Mouse (Mus musculus): ENCODE data around the gene Hist2h2aa2. TPM values are rescaled to one million over a fixed set of nuclear protein-coding genes. Genes with fewer than 3 reads are reported as not detected.
A peak's percentile ranks its signal among the peaks of the same experiment; 100 is the strongest.
"Not testable (repeated sequence)": the region's sequence is repeated elsewhere in the genome, so short reads cannot be mapped to it uniquely, and the experiment has no call there.

Gene Hist2h2aa2
- not detected in 2 replicates for polyA plus RNA-seq (2012; ENCODE audit: insufficient read depth, insufficient read length, low replicate concordance, missing spikeins)

- peak; percentile 42; the same call in 1 of the 2 replicates for TF ChIP-seq POLR2A (IDR thresholded peaks at IDR 0.05; ENCODE audit: insufficient read depth, low read depth, low read length)
- 2% methylated on average over 41 of the region's 85 CpGs for WGBS
- Histone ChIP-seq H3K4me3 (ENCODE audit: insufficient read depth, low read depth, low read length) (peak within 1 kb of the TSS; percentile 52), H3K27ac (ENCODE audit: insufficient read depth, low read depth, low read length) (peak within 1 kb of the TSS; percentile 58)
- not testable (repeated sequence) for H3K4me1 ChIP-seq (ENCODE audit: control insufficient read depth, insufficient read depth, low read length)
Measured at GRCm38 (mm10) chr3:96239949-96240798, at the start of gene Hist2h2aa2. Gene Hist2h2aa2, minus strand, starts transcription at chr3:96240276.

- TF ChIP-seq CTCF (IDR thresholded peaks at IDR 0.05; ENCODE audit: insufficient read depth, low read depth, low read length) = no peak
- no peak for TF ChIP-seq POLR2A (IDR thresholded peaks at IDR 0.05; ENCODE audit: insufficient read depth, low read depth, low read length)
- Histone ChIP-seq H3K4me1 (ENCODE audit: control insufficient read depth, insufficient read depth, low read length) (no peaks in the 10 kb centered on the region), H3K27ac (ENCODE audit: insufficient read depth, low read depth, low read length) (no peak overlapping the region), H3K4me3 (ENCODE audit: insufficient read depth, low read depth, low read length) (no peak overlapping the region)
- 81% methylated on average over 3 of the region's 3 CpGs for WGBS
Measured at GRCm38 (mm10) chr3:96289201-96289600, 49.1 kb upstream of the Hist2h2aa2 start.

- H3K4me3 ChIP-seq (ENCODE audit: insufficient read depth, low read depth, low read length); H3K4me1 ChIP-seq (ENCODE audit: control insufficient read depth, insufficient read depth, low read length); H3K27ac ChIP-seq (ENCODE audit: insufficient read depth, low read depth, low read length): not testable (repeated sequence)
- TF ChIP-seq CTCF (IDR thresholded peaks at IDR 0.05; ENCODE audit: insufficient read depth, low read depth, low read length) = peak; percentile 66; the same call in 1 of the 2 replicates
- WGBS = 87% methylated on average over 11 of the region's 11 CpGs
Measured at GRCm38 (mm10) chr3:96287334-96287733, 47.3 kb upstream of the Hist2h2aa2 start.

- Histone ChIP-seq H3K27ac (ENCODE audit: insufficient read depth, low read depth, low read length) (no peak overlapping the region), H3K4me3 (ENCODE audit: insufficient read depth, low read depth, low read length) (no peak overlapping the region), H3K4me1 (ENCODE audit: control insufficient read depth, insufficient read depth, low read length) (no peaks in the 10 kb centered on the region)
- WGBS = 16% methylated on average over 4 of the region's 4 CpGs
- TF ChIP-seq CTCF (IDR thresholded peaks at IDR 0.05; ENCODE audit: insufficient read depth, low read depth, low read length) (no peak), POLR2A (IDR thresholded peaks at IDR 0.05; ENCODE audit: insufficient read depth, low read depth, low read length) (no peak)
Measured at GRCm38 (mm10) chr3:96284457-96284856, 44.4 kb upstream of the Hist2h2aa2 start.

GRCm38 (mm10) chr3:96280660-96281059 lies 40.6 kb upstream of the Hist2h2aa2 start:
- Histone ChIP-seq H3K4me1 (ENCODE audit: control insufficient read depth, insufficient read depth, low read length) (peaks cover 4% of the 10 kb centered on the region), H3K27ac (ENCODE audit: insufficient read depth, low read depth, low read length) (no peak overlapping the region), H3K4me3 (ENCODE audit: insufficient read depth, low read depth, low read length) (no peak overlapping the region)
- TF ChIP-seq POLR2A (IDR thresholded peaks at IDR 0.05; ENCODE audit: insufficient read depth, low read depth, low read length) = no peak
- no peak for TF ChIP-seq CTCF (IDR thresholded peaks at IDR 0.05; ENCODE audit: insufficient read depth, low read depth, low read length)
- 62% methylated on average over 6 of the region's 6 CpGs for WGBS

GRCm38 (mm10) chr3:96277800-96278624 lies 37.9 kb upstream of the Hist2h2aa2 start:
- peak overlapping the region; percentile 62 for H3K4me3 ChIP-seq (ENCODE audit: insufficient read depth, low read depth, low read length)
- H3K27ac ChIP-seq (ENCODE audit: insufficient read depth, low read depth, low read length) = peak overlapping the region; percentile 85
- H3K4me1 ChIP-seq (ENCODE audit: control insufficient read depth, insufficient read depth, low read length) = peaks cover 4% of the 10 kb centered on the region
- TF ChIP-seq POLR2A (IDR thresholded peaks at IDR 0.05; ENCODE audit: insufficient read depth, low read depth, low read length) (peak; percentile 48), CTCF (IDR thresholded peaks at IDR 0.05; ENCODE audit: insufficient read depth, low read depth, low read length) (peak; percentile 77)
- WGBS = 1% methylated on average over 49 of the region's 49 CpGs

- WGBS = 18% methylated on average over 8 of the region's 8 CpGs
- TF ChIP-seq POLR2A (IDR thresholded peaks at IDR 0.05; ENCODE audit: insufficient read depth, low read depth, low read length) (no peak), CTCF (IDR thresholded peaks at IDR 0.05; ENCODE audit: insufficient read depth, low read depth, low read length) (no peak)
- Histone ChIP-seq H3K4me1 (ENCODE audit: control insufficient read depth, insufficient read depth, low read length) (peaks cover 4% of the 10 kb centered on the region), H3K4me3 (ENCODE audit: insufficient read depth, low read depth, low read length) (peak overlapping the region; percentile 49), H3K27ac (ENCODE audit: insufficient read depth, low read depth, low read length) (0 out of 2 replicates have a peak overlapping the region, but pooled peaks have one; percentile 38)
Measured at GRCm38 (mm10) chr3:96277428-96277799, 37.3 kb upstream of the Hist2h2aa2 start.

GRCm38 (mm10) chr3:96273591-96274465 lies 33.8 kb upstream of the Hist2h2aa2 start:
- Histone ChIP-seq H3K27ac (ENCODE audit: insufficient read depth, low read depth, low read length) (no peak overlapping the region), H3K4me3 (ENCODE audit: insufficient read depth, low read depth, low read length) (no peak overlapping the region), H3K4me1 (ENCODE audit: control insufficient read depth, insufficient read depth, low read length) (peaks cover 4% of the 10 kb centered on the region)
- TF ChIP-seq POLR2A (IDR thresholded peaks at IDR 0.05; ENCODE audit: insufficient read depth, low read depth, low read length) (no peak), CTCF (IDR thresholded peaks at IDR 0.05; ENCODE audit: insufficient read depth, low read depth, low read length) (no peak)
- WGBS = 93% methylated on average over 17 of the region's 17 CpGs
